Mouse (Mus musculus) adrenal gland, adult 10 weeks (tissue): ENCODE data around the gene Slc35e3. TPM values are rescaled to one million over a fixed set of nuclear protein-coding genes. Genes with fewer than 3 reads are reported as not detected.

ENCODE experiments used
- polyA plus RNA-seq: library from polyadenylated mRNA; stranded (reverse); fragments of 350-450 nt; fragmentation: Illumina TruSeq; extraction: RNeasy Lipid Tissue Mini Kit (QIAGEN cat#74804); gene quantifications from one replicate; pipeline ENCODE4 v1.2.3, GENCODE M21; 2014; ENCODE audit warnings: low read depth, low replicate concordance

Slc35e3 gene
- 14.9 TPM for polyA plus RNA-seq

GRCm38 (mm10) chr10:117746297-117746883, at the start of gene Slc35e3:
Gene Slc35e3 (minus strand): TSS chr10:117746365.

GRCm38 (mm10) chr10:117792141-117793091, 46.3 kb upstream of the Slc35e3 start, which contains the start of gene Nup107:
Gene Nup107 (minus strand): TSS chr10:117792705.

GRCm38 (mm10) chr10:117710604-117711141, 35.5 kb downstream of the Slc35e3 start, which contains the start of gene Mdm2:
Gene Mdm2 (minus strand): TSS chr10:117710758.

Other genes with a start within 250 kb of the Slc35e3 start
- gene Cpm, start 116.9 kb downstream of the Slc35e3 start, polyA plus RNA-seq = 24.3 TPM
- 93.0 TPM for gene Mdm2, start 35.6 kb downstream of the Slc35e3 start, polyA plus RNA-seq
- 40.8 TPM for gene Nup107, start 46.3 kb upstream of the Slc35e3 start, polyA plus RNA-seq
- gene Rap1b, start 99.7 kb upstream of the Slc35e3 start, polyA plus RNA-seq = 573 TPM